Mouse (Mus musculus) kidney, postnatal 4 days (tissue): ENCODE results near the gene Sirt2.

Source experiments
- DNase-seq, 2 experiments: peaks; one replicate each; pipeline ENCODE4 v3.0.0; 2021; ENCODE audit warnings: mixed read lengths in 2 of 2

Gene Sirt2

GRCm38 (mm10) chr7:28817957-28818356 lies 51.4 kb downstream of the Sirt2 start:
- no peak for DNase-seq

DNA sequence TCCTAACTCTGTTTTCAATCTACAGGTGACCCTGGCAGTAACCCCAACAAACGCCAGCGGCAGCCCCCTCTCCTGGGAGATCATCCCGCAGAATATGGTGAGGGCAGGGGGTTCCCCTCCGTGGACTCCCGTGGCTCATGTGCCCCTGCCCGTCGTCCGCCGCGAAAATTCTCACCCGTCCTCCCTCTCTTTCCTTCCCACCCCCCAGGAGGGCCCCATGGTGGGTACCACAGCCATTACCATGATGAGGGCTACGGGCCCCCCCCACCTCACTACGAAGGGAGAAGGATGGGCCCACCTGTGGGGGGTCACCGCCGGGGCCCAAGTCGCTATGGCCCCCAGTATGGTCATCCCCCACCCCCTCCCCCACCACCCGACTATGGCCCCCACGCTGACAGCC lies 51.9 kb downstream of the Sirt2 start:
- no peak for DNase-seq

DNA sequence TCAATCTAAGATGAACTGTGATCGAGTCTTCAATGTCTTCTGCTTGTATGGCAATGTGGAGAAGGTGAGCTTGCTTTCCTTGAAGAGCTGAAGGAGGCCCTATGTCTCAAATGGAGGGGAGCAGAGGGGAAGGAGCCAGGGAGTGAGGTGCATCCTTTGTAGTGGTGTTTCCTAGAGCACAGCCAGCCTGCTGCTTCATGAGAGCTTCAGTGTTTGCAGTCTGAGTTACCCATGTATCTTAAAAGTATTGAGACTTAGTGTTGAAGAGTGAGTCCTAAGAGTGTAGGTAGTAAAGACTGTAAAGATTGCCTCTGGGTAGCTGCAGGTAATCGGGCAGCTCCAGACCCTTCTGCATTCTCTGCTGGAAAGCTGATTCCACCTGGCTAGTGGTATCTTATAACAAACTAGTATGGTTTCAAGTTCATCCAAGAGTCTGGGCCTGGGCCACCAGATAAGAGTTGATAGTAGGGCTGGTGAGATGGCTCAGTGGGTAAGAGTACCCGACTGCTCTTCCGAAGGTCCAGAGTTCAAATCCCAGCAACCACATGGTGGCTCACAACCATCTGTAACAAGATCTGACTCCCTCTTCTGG lies 52.4 kb downstream of the Sirt2 start:
- DNase-seq, result no peak

DNA sequence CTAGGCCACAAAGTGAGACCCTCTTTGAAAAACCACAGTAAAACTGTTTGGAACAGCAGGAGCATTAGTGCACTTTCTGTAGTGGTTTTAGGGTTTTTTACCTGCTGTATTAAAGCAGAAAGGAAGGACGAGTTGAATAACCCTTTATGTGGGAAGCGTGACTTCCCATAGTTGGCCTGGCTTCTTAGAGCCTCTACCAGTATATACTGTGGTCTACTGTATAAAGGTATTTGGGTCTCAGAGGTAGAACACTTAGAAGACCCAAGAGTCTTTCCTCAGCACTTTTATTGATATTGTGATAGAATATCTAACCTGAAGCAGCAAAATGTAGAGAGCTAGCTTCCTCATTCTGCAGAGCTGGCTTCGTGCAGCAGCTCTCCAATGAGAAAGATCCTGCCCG lies 53.0 kb downstream of the Sirt2 start:
- no peak for DNase-seq

DNA sequence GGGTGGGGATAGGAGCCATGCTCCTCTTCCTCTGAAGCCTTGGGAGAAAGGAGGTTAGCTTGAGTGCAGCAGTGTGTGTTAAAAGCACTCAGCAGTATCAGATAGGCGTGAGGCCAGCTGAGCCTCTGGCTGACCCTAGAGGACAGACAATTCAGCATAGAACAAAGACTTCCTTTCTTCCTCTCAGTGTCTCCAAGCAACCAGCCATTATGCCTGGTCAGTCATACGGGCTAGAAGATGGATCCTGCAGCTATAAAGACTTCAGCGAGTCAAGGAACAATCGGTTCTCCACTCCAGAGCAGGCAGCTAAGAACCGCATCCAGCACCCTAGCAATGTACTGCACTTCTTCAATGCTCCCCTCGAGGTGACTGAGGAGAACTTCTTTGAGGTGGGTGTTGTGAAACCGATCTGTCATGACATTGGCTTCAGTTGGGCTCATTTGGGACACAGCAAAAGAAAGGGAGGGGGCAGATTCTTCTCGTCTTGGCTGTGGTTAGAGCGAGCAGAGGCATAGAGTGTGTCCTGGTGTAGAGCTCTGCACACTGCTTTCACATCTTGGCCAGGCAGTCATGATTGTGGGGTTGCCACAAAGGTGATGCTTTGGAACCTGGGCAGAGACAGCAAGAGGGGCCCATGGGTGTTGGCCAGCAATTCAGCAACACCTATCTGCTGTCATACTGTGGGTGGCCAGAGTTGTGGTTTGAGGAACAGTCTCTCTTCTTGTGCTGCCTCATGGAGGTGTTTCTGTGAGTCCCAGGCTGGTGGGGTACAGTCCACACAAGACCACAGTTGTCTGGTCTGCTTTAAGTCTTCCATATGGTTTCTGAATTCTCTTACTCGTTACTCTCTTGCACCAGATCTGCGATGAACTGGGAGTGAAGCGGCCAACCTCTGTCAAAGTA lies 54.1 kb downstream of the Sirt2 start:
- peak; percentile 56 to 68 for DNase-seq

GRCm38 (mm10) chr7:28821261-28821831 lies 54.8 kb downstream of the Sirt2 start:
- DNase-seq, result no peak

- DNase-seq, result no peak
Measured at GRCm38 (mm10) chr7:28822556-28822955, 56.0 kb downstream of the Sirt2 start.

DNA sequence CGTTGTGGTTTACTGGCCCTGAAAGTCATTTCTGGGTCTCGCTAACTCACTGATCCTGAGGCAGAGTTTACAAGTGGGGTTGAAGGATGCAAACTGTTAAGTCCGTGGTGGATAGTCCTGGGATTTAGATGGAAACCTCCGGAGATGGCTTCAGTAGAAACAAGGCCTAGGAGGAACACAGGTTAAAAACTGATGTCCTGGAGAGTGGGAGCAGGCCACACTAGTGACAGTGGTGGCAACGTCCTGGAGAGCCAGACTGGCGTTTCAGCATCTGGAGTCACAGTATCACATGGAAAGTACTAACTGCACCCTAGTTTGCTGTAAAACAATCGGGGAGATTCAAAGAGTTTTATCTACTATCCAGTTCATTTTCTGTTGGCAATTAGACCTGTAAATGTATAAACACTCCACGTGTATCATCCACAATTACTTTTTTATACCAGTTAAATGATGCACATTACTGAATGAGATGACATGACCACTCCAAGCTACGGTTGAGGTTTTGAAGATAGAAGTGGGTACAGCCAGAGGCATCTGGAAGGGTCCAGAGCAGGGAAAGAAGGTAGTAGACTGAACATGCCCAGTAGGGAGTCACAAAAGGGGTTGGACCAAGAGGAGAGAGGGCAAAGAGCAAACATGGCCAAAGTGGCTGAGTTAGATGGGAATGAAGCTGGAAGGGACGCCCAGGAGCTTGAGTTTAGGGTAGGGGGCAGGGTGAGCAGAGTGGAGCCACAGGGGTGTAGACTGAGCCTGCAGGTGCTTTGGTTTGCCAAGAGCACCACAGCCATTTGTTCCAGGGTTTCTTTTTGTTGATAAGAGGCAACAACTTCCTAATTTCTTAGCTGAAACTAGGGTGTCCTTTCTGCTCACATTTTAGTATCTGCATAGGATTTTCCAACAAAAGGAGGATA lies 56.7 kb downstream of the Sirt2 start:
- DNase-seq, result no peak

DNA sequence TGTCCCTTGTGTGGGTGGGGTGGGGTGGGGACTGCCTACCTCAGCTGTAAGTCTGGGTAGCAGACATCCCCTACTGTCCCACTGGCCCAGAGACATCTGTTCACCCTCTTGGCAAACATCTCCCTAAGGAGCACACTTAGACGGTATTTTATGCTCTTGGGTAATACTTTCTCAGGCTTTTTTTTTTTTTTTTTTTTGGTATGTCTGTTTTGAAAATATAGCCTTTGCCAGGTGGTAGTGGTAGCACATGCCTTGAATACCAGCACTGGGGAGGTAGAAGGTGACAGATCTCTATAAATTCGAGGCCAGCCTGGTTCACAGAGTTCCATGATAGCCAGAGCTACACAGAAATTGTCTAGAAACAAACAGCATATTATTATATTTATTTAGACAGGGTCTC lies 57.4 kb downstream of the Sirt2 start:
- no peak for DNase-seq

GRCm38 (mm10) chr7:28824941-28825685 lies 58.6 kb downstream of the Sirt2 start, which contains the start of gene Ech1:
Gene Ech1, plus strand, starts transcription at chr7:28825217.
- DNase-seq, result peak; percentile 93 to 95

DNA sequence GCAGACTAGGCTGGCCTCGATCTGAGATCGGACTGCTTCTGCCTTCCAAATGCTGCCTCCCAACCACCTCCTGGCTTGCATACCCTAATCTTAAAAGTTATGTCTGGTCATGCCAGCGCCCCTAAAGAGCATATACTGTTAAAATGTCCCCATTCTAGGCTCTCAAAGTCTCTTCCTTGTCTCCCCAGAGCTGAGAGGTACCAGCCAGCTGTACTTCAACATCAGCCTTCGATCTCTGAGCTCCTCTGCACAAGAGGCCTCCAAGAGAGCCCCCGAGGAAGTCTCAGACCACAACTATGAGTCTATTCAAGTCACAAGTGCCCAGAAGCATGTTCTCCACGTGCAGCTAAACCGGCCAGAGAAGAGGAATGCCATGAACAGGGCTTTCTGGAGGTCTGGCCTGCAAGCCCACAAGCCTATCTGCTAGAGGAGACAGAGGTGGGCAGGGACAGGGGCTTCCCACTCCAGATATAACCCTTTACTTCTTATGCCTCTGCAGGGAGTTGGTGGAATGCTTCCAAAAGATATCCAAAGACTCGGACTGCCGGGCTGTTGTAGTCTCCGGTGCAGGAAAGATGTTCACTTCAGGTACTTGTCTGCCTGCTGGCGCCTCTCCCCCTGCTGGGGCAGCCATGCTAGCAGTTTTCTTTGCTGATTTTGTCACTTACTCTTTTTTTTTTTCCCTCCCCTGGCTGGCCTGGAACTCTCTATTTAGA lies 59.3 kb downstream of the Sirt2 start:
- peak; percentile 48 to 69 for DNase-seq

DNA sequence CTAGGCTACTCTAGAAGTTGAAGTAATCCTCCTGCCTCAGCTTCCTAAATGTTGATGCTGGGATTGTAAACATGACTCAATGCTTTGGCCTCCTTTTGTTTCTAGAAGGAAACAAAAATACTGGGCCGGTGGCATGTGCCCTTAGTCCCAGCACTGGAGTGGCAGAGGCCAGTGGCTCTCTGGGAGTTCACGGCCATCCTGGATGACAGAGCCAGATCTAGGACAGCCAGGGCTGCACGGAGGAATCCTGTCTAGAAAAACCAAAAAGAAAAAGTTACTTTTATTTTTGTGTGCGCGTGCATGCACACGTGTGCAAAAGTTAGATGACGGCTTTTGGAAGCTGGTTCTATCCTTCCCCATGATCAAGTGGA lies 59.9 kb downstream of the Sirt2 start:
- no peak for DNase-seq

- peak in 1 of 2 experiments; percentile 58 for DNase-seq
Measured at GRCm38 (mm10) chr7:28827338-28827737, 60.8 kb downstream of the Sirt2 start.

DNA sequence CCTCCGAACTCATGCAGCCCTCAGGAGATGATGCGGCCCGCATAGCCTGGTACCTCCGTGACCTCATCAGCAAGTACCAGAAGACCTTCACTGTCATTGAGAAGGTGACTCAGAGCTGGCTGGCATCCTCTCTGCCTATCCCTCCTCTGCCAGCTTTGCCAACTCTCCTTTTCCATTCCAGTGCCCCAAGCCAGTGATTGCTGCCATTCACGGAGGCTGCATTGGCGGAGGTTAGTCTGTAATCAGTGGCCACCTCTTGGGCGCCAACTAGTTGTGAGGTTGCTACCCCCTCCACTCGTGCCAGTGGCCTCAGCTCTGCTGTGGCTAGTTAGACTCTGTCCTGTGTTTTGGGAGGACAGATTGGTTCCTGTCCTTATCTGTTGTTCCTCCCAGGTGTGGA lies 63.3 kb downstream of the Sirt2 start:
- DNase-seq, result no peak

DNA sequence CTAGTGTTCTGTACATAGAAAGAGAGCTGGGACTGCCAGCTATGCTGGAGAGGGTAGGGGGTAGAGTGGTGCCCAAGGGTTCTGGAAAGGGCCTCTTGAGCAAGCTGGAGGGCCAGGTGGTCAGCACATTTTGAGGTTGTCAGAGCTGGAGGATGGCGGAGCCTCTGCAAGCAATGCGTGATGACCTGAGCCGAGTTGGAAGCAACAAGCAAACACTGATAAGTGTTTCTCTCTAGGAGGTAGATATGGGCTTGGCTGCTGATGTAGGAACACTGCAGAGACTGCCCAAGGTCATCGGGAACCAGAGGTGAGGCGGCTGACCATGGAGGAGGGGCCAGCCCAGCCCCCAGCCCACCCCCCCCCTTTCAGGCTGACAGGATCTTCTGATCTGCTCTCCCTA lies 64.4 kb downstream of the Sirt2 start:
- no peak for DNase-seq

DNA sequence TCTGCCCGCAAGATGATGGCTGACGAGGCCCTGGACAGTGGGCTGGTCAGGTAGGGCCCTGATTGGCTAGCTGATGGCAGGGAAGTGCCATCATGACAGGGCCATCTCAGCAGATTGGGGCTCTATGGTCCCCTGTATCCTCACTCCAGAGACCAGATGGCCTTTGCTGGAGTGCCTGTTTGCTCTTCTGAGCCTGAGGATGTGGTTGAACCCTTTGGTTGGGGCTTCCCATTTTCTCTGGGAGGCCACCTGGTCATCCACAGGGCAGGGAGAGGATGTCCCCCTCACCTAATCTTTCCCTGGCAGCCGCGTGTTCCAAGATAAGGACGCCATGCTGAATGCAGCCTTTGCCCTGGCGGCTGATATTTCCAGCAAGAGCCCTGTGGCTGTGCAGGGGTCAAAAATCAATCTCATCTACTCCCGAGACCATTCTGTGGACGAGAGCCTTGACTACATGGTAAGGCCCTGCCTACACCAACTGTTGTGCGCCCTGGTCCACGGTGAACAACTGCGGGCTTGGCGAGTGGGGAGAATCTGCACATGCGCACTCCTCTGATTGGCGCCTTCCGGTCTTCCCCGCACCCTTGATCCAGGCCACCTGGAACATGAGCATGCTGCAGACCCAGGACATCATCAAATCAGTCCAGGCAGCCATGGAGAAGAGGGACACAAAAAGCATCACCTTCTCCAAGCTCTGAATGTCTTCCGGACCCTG lies 65.0 kb downstream of the Sirt2 start:
- DNase-seq, result no peak

GRCm38 (mm10) chr7:28832137-28832536 lies 65.6 kb downstream of the Sirt2 start:
- DNase-seq, result no peak

GRCm38 (mm10) chr7:28833723-28834347 lies 67.3 kb downstream of the Sirt2 start, which contains the start of gene Lgals4:
Gene Lgals4, plus strand, starts transcription at chr7:28833854.
- no peak for DNase-seq

- no peak for DNase-seq
Measured at GRCm38 (mm10) chr7:28836936-28837335, 70.4 kb downstream of the Sirt2 start.
